Mouse (Mus musculus) large intestine, adult 2 months (tissue): ENCODE results near the gene Ascl3. TPM values are rescaled to one million over a fixed set of nuclear protein-coding genes. Genes with fewer than 3 reads are reported as not detected.
A peak's percentile ranks its signal among the peaks of the same experiment; 100 is the strongest.

Experiments
- DNase-seq: peaks from one replicate; pipeline ENCODE4 v3.0.0-alpha.2; 2012; ENCODE audit warnings: low read depth, low spot score
- WGBS: fragments of 180-500 bp; shearing (Covaris S2); methylation state at CpG from one replicate; pipeline ENCODE4 v1.1.7; 2018; 5-methylcytosine and 5-hydroxymethylcytosine counted together
- polyA plus RNA-seq: library from polyadenylated mRNA; depleted of rRNA; stranded (reverse); fragments of >200 nt; gene quantifications from 2 replicates; pipeline ENCODE4 v1.2.3, GENCODE M21; 2012

Ascl3 gene
- polyA plus RNA-seq, 1 experiment: 0.30 TPM

DNA sequence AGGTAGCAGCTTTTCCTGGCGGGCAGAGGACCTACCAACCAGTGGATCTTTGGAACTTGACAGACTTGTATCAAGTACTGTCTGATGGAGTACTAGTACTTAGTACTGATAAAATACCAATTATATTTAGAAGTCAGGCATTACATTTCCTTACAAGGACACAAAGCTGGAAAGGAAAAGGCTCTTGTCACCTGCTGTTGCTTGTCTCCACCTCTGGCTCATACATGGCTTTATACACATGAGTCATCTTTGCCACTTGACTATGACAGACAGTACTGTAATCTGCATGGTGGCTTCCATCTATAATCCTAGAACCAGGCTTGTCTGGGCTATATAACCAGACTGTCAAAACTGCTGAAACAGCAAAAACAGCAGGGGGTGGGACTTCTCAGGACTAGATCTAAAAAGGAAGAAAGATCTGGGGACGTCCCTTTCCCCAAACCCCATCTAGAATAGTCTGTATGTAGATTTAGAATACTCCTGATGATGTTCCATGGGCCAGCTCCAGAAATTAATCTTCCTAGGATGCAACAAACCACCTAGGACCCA is 18.0 kb downstream of the Ascl3 start:
- WGBS: 92% methylated on average over 2 of the region's 2 CpGs
- no peak for DNase-seq

- DNase-seq: no peak
- 92% methylated on average over 7 of the region's 7 CpGs for WGBS
Measured at GRCm38 (mm10) chr7:109712198-109712597, 19.3 kb downstream of the Ascl3 start.

DNA sequence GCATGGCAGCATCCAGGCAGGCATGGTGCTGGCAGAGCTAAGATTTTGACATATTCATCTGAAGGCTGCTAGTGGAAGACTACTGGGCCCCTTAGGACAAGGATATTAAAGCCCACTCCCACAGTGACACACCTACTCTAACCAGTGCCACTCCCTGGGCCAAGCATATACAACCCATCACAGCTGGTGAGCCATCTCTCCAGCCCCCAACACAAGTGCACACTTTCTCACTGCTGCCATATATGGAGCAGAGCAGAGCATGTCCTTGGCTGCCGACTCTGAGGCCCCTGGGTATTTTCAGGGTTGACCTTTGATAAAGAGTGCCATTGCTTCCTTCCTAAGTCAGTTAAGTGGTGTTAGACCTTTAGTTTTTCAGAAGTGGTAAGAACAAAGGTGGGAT is 21.5 kb downstream of the Ascl3 start:
- no peak for DNase-seq
- 38% methylated on average over 1 of the region's 1 CpGs for WGBS

DNA sequence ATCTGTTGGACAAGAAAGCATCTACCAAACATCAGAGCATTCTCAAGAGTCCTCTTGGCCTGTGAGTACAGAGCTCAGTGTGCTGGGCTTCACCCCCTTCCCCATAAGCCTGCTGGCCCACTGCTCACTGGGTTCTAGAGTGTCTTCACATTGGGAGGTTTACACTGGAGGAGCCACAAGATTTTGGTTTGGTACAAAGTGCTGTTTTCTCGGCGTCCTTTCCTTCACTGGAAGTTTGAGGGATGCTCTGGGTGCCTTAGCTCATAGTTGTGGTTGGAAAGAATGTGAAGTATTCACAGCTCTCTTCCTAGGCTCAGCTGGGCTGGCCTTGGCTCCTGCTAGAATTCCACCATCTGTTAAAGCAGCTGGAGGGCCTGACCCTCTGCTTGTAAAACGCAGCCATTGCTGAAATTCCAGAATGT is 22.6 kb downstream of the Ascl3 start:
- 60% methylated on average over 3 of the region's 3 CpGs for WGBS
- no peak for DNase-seq

- 30% methylated on average over 4 of the region's 4 CpGs for WGBS
- DNase-seq: peak; percentile 44
Measured at GRCm38 (mm10) chr7:109707023-109707785, 24.3 kb downstream of the Ascl3 start.

DNA sequence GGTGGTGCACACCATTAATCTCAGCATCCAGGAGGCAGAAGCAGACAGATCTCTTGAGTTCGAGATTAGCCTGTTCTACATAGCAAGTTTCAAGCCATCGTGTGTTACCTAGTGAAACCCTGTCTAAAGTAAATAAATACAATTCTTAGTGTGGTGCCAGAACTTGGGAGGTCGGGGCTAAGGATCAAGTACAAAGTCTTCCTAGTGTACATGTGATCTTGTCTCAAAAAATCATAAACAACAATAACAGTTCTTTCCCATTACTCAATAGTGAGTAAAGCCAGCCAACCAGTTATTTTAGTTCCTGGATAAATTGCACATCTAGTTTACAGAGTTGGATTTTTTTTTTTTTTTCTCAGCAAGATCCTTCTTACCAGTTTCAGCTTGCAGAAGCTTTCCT is 27.1 kb downstream of the Ascl3 start:
- WGBS: 26% methylated on average over 3 of the region's 3 CpGs
- DNase-seq: no peak

- DNase-seq: no peak
- 3% methylated on average over 17 of the region's 17 CpGs for WGBS
Measured at GRCm38 (mm10) chr7:109704016-109704377, 27.5 kb downstream of the Ascl3 start.

- 2% methylated on average over 61 of the region's 61 CpGs for WGBS
Measured at GRCm38 (mm10) chr7:109703190-109704015, 28.1 kb downstream of the Ascl3 start, which contains the start of the genes St5 and Akip1. Gene St5 (minus strand): TSS chr7:109703605. Gene Akip1 (plus strand): TSS chr7:109703690.

GRCm38 (mm10) chr7:109702721-109703120 is 28.8 kb downstream of the Ascl3 start:
- DNase-seq: no peak
- WGBS: 71% methylated on average over 4 of the region's 4 CpGs

More at GRCm38 (mm10) chr7:109703190-109704015, 28.1 kb downstream of the Ascl3 start, which contains the start of the genes St5 and Akip1:
- DNase-seq: peak; percentile 57

DNA sequence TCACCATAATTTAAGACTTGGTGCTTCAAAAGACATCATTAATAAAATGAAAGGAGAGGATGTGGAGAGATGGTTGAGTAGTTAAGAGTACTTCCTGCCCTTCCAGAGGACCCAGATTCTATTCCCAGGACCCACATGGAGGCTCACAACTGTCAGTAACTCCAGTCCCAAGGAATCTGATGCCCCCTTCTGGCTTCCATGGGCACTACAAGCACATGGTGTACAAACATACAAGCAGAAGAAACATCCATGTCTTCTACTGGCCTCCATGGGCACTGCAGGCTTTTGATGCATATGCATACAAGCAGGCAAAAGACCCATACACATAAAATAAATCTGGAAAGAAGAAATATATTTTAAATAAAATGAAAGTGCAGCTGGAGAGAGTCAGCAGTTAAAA is 31.3 kb downstream of the Ascl3 start:
- DNase-seq: no peak

GRCm38 (mm10) chr7:109695339-109695726 is 36.2 kb downstream of the Ascl3 start:
- DNase-seq: no peak
- 91% methylated on average over 10 of the region's 10 CpGs for WGBS

DNA sequence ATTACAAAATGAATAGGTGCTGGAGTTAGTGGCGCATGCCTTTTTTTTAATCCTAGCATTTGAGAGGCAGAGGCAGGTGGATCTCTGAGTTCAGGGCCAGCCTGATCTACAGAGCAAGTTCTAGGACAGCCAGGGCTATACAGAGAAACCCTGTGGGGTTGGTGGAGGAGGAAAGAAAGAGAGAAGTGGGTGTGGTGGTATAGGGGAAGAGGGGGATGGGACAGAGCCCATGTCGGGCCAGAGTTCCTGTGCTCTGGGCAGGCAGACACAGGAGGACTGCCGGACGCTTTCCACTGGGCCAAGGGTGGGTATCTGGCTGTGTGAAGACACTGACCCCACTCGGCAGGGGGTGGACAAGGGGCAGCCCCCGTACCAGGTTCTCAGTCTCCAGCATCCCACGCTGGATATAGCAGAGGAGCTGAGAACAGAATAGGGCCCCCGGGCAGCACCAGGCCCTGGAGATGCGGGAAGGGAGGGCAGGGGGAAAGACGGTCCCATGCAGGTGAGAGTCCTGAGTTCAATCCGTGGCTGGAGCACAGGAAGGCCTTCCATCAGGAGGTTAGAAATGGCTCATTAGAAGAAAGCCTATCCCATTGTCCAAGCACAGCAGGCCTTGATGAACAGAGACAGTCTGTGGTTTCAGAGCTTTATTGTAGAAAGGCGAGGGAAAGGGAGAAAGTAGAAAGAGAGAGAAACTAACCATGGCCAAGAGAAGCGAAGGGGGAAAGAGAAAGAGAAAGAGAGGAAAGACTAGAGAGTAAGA is 36.8 kb downstream of the Ascl3 start:
- no peak for DNase-seq
- 87% methylated on average over 13 of the region's 13 CpGs for WGBS

- 61% methylated on average over 5 of the region's 5 CpGs for WGBS
Measured at GRCm38 (mm10) chr7:109690961-109691360, 40.6 kb downstream of the Ascl3 start.

DNA sequence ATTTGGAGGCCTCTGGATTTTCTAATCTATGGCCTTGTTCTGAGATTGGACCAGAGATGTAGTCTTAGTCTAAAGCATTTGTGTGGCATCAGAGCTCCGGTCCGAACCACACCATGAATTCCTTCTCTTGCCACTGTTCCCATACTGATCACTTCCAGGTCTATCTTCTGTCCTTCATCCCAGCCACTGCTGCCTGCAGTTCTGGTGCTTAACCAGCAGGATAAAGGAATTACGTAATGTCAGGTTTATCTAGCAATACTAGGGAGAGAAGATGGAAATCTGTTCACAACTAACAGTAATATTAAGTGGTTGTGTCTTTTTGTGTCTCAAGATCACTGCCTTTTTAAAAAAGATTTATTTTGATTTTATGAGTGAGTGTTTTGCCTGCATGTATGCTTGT is 41.4 kb downstream of the Ascl3 start:
- whole genome bisulfite sequencing: 93% methylated on average over 3 of the region's 3 CpGs
- no peak for DNase-seq

More at GRCm38 (mm10) chr7:109690961-109691360, 40.6 kb downstream of the Ascl3 start:
- DNase-seq: no peak

DNA sequence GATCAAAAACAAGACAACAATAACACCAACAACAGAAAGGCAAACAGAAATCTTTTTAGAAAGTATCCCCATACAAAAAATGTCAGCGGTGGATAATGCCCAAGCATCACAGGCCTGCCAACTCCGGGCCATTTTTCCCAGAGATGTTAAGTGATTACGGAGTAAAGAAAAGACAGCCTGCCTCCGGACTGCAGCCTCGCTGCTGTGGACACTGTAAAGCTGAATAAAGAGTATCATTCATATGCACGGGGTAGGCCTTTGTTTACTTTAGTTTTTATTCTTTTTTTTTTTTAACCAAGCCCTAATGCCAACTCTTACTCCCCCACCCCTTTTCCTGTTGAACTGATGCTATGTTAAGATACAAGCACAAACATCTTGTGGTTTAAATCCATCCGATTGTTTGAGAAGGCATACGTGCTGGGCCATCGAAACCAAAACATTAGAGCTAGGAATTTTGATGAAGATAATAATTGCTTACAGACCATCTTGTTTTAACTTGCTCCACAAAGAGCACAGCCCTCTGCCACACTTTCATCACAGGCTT is 44.9 kb downstream of the Ascl3 start:
- 42% methylated on average over 9 of the region's 9 CpGs for WGBS
- no peak for DNase-seq

- no peak for DNase-seq
- WGBS: 82% methylated on average over 1 of the region's 1 CpGs
Measured at GRCm38 (mm10) chr7:109680879-109681278, 50.6 kb downstream of the Ascl3 start.

- 93% methylated on average over 2 of the region's 2 CpGs for WGBS
- DNase-seq: no peak
Measured at GRCm38 (mm10) chr7:109680284-109680683, 51.2 kb downstream of the Ascl3 start.
